Mouse (Mus musculus) lung, postnatal 14 days (tissue): ENCODE data around the gene Vav3.

Experiments
- DNase-seq: peaks from one replicate; pipeline ENCODE4 v3.0.0; 2021

Gene Vav3

GRCm38 (mm10) chr3:109707786-109708460 lies 367.5 kb downstream of the Vav3 start:
- DNase-seq: no peak

GRCm38 (mm10) chr3:109711751-109712150 lies 371.3 kb downstream of the Vav3 start:
- no peak for DNase-seq

- DNase-seq: no peak
Measured at GRCm38 (mm10) chr3:109714476-109714875, 374.0 kb downstream of the Vav3 start.

GRCm38 (mm10) chr3:109721753-109722152 lies 381.3 kb downstream of the Vav3 start:
- no peak for DNase-seq

- DNase-seq: no peak
Measured at GRCm38 (mm10) chr3:109726776-109727175, 386.3 kb downstream of the Vav3 start.

- no peak for DNase-seq
Measured at GRCm38 (mm10) chr3:109731592-109732230, 391.3 kb downstream of the Vav3 start.

- DNase-seq: no peak
Measured at GRCm38 (mm10) chr3:109732327-109733182, 392.1 kb downstream of the Vav3 start.
